Mouse (Mus musculus) megakaryocyte, embryonic 14.5 days (primary cell): Measurements from ENCODE around the gene Crbn. TPM values are rescaled to one million over a fixed set of nuclear protein-coding genes. Genes with fewer than 3 reads are reported as not detected.

ENCODE experiments used
- H3K27me3 ChIP-seq: replicated peaks from 2 replicates; pipeline ENCODE3; 2012; ENCODE audit warnings: inconsistent platforms
- H3K36me3 ChIP-seq: replicated peaks from 2 replicates; pipeline ENCODE3; 2012; ENCODE audit warnings: low read length, inconsistent platforms, mixed read lengths
- H3K4me1 ChIP-seq: 2 replicates; pipeline ENCODE4 v1.6.1; 2012; ENCODE audit warnings: inconsistent platforms
- H3K4me3 ChIP-seq: replicated peaks from 2 replicates; pipeline ENCODE3; 2012; ENCODE audit warnings: moderate library complexity, mild to moderate bottlenecking, inconsistent platforms
- H3K9me3 ChIP-seq: 2 replicates; pipeline ENCODE4 v1.6.1; 2012; ENCODE audit warnings: inconsistent platforms
- FLI1 ChIP-seq: IDR thresholded peaks from 2 replicates; pipeline ENCODE4 v1.6.1; 2012; ENCODE audit warnings: low read length, inconsistent platforms, mixed read lengths
- GATA1 ChIP-seq: IDR thresholded peaks from 3 replicates; pipeline ENCODE4 v1.6.1; 2012; ENCODE audit warnings: mixed read lengths, low read length, inconsistent platforms, borderline replicate concordance
- polyA plus RNA-seq: library from polyadenylated mRNA; stranded (reverse); fragments of >175 nt; gene quantifications from 2 replicates; pipeline ENCODE4 v1.2.3, GENCODE M21; 2012; ENCODE audit warnings: low replicate concordance; ENCODE audit not compliant: insufficient read depth

Crbn gene
- polyA plus RNA-seq, 1 experiment, result 0.63 TPM

DNA sequence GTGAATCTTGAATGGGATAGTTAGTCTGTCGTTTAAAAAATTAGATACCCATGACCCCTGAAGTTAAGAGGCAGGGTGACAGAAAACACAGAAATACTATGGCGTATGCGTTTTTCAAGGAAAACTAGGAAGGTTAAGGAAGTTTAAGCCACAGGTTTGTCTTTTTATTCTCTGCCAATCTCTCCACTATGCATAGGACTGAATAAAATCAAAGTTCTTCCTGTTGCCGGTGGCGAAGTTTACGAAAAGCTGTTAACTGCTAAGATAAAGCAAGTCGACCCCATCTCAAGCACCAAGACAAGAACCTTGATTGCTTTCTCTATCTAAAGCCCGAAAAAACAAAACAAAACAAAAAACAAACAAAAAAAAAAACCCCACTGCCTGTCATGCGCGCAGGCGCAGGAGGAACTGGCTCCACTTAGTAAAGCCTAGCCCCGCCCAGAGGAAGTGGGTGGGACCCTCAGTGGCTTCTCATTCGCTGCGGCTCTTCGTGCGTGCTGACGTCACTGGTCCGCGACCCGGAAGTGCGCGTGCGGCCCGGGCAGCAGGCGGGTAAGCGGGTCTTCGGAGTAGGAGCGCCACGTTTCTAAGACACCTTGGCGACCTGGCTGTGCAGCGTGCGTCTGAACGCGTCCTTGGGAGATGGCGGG lies 31.1 kb downstream of the Crbn start, which contains the start of gene Trnt1:
Gene Trnt1, plus strand, starts transcription at position 481 of the 650 bp plus-strand sequence.
- H3K27me3 ChIP-seq, result no peaks in the 10 kb centered on the region
- peaks cover 12% of the 10 kb centered on the region for H3K4me1 ChIP-seq
- H3K36me3 ChIP-seq, result peaks cover 26% of the 10 kb centered on the region
- H3K4me3 ChIP-seq, result peak within 1 kb of the TSS; percentile 91
- TF ChIP-seq GATA1 (no peak), FLI1 (peak; percentile 63; the same call in 1 of the 2 replicates)
- no peaks in the 10 kb centered on the region for H3K9me3 ChIP-seq

DNA sequence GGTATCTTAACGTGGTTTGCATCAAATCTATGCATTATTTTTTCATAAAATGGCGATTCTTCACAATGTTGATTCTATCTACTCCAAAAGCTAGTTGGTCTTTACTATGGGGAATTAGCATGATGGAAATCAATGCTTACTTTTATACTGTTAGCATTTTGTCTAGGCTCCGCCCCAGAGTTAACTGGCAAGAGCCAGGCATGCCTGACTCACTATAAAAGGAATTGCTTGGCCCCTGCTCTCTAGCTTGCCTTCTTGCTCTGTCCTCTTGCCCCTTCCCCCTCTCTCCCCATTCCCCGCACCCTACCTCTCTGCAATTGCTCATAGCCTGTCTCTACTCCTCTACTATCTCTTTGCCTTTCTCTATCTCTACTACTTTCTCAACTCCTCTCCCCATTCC lies 33.1 kb downstream of the Crbn start:
- Histone ChIP-seq H3K36me3 (peaks cover 6% of the 10 kb centered on the region), H3K27me3 (no peaks in the 10 kb centered on the region), H3K9me3 (no peaks in the 10 kb centered on the region), H3K4me1 (peaks cover 14% of the 10 kb centered on the region), H3K4me3 (no peak overlapping the region)
- TF ChIP-seq FLI1 (no peak), GATA1 (no peak)

DNA sequence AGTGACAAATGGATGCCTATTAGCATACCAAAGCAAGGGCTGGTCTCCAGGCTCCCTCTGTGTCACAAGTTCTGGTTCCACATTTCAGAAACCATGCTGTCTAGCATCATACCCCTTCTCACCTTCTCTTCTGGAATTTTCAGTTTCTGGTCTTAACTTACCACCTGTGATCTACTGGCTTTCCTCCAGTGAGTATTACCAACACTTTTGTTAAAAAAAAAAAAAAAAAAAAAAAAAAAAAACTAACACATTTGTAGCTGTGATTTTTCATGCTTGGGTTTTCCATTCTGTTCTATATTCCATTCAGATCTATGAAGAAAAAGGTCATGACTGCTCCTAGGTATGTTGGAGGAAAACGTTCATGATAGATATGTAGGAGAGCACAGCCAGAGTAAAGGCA lies 34.0 kb downstream of the Crbn start:
- H3K27me3 ChIP-seq, result no peaks in the 10 kb centered on the region
- H3K4me1 ChIP-seq, result peaks cover 18% of the 10 kb centered on the region
- no peak overlapping the region for H3K4me3 ChIP-seq
- H3K36me3 ChIP-seq, result no peaks in the 10 kb centered on the region
- TF ChIP-seq GATA1, result no peak
- TF ChIP-seq FLI1, result no peak
- no peaks in the 10 kb centered on the region for H3K9me3 ChIP-seq

DNA sequence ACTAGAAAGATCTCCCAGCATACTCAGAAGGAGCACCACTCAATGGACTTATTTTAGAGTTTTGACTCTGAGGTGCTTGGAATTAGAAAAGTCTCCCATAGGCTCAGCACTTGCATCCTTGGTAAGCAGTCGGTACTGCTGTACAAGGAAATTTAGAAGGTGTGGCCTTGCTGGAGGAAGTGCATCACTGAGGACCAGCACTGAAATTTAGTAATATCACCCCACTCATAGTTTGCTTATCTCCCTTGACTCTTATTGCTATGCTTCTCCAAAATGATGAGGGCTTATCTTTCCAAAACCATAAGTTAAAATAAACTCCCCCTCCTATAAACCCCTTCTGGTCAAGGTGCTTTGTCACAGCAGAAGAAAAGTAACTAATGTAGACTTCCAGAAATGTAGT lies 38.4 kb downstream of the Crbn start:
- Histone ChIP-seq H3K9me3 (no peaks in the 10 kb centered on the region), H3K4me3 (no peak overlapping the region), H3K27me3 (no peaks in the 10 kb centered on the region), H3K36me3 (no peaks in the 10 kb centered on the region), H3K4me1 (peaks cover 5% of the 10 kb centered on the region; the same call in 1 of the 2 replicates)
- no peak for TF ChIP-seq GATA1
- no peak for TF ChIP-seq FLI1

DNA sequence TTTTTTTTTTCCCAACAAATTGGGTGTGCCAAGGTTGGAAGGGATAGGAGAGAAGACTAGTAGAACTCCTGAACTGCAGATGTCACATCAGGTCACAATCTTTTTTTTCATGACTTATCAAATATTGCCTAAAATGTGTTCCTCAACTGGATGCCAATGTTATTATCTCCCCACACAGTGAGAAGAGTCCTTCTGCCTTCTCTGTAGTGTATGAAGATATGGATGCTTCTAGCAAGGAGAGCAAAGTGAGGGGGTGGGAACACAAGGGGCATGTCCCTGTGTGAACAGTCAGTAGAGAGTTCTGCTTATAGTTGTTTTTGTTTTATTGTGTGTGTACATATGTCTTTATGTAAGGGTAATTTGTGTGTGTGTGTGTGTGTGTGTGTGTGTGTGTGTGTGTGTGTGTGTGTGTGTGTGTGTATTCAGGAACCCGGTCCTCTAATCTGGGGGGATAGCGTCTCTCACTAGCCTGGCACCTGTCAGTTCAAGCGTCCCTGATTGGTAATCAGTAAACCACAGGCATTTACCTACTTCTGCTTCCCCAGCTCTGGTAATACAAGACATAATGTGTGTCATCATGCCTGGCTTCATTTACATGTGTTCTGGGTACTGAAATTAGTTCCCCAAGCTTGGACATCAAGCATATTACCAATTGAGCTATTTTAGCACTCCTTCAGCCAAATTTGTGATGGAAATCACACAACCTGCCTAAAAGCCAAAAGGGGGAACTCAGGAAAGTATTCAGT lies 39.2 kb downstream of the Crbn start:
- Histone ChIP-seq H3K4me1 (peaks cover 5% of the 10 kb centered on the region; the same call in 1 of the 2 replicates), H3K36me3 (no peaks in the 10 kb centered on the region), H3K27me3 (no peaks in the 10 kb centered on the region), H3K9me3 (no peaks in the 10 kb centered on the region), H3K4me3 (no peak overlapping the region)
- no peak for TF ChIP-seq GATA1
- TF ChIP-seq FLI1, result no peak

DNA sequence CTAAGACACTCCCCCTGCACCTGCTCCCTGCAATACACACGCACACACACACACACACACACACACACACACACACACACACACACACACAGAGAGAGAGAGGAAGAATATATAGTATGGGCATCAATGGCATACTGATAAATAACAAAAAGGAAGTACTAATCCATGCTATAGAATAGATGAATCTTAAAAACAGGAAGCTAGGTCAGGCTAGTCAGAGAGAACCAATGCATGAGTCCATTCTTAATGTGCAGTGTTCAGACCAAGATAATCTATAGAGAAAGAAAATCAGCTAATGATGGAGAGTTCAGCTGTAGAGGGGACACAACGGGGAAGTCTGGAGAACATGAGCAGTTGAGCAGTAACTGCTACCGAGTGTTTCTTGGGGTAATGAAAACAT lies 41.6 kb downstream of the Crbn start:
- no peaks in the 10 kb centered on the region for H3K27me3 ChIP-seq
- H3K36me3 ChIP-seq, result no peaks in the 10 kb centered on the region
- H3K9me3 ChIP-seq, result no peaks in the 10 kb centered on the region
- H3K4me3 ChIP-seq, result no peak overlapping the region
- peaks cover 5% of the 10 kb centered on the region; the same call in 1 of the 2 replicates for H3K4me1 ChIP-seq
- TF ChIP-seq GATA1, result no peak
- TF ChIP-seq FLI1, result no peak

DNA sequence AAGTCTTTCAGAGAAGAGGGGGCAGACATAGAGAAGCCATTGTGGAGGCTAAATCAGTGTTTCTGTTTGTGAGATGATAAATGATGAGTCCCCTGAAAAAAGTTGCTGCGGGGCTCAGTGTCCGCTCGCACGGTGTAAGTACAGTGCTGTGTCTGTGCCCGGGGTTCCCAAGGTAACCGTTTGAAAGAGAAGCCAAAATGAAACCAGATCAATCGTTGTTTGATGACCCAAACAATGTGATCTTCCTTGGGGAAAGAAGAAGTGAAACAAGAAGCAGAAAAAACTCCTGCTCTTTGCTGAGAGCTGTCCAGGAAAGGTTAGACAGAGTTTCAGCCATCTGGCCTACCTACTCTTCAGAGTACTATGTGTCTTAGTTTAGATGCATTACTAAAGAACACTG lies 49.6 kb downstream of the Crbn start:
- TF ChIP-seq FLI1, result no peak
- no peak for TF ChIP-seq GATA1
- H3K9me3 ChIP-seq, result no peaks in the 10 kb centered on the region
- H3K27me3 ChIP-seq, result no peaks in the 10 kb centered on the region
- H3K4me3 ChIP-seq, result no peak overlapping the region
- H3K4me1 ChIP-seq, result no peaks in the 10 kb centered on the region
- H3K36me3 ChIP-seq, result no peaks in the 10 kb centered on the region

DNA sequence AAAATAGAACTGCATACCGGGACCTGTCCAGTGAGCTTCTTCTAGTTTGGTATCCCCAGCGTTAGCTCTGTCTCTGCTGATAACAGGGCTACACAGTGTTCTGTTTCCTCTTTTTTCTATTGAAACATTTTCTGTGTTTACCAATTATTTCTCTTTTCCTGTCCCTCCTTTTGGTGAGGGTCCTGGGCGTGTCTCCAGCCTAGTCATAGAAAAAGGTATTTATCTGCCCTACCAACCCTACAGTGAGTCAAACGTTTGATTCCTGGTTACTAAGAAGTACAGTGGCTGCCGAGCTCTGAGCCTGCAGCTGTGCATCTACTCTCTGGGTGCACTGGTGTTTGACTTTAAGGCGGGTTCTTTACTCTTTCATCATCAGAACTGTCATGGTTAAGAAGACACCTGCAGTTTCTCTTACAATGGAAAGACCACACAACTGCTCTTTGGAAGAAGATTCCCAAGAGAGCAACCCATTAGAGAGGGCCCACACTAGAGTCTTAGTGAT lies 50.9 kb downstream of the Crbn start, which contains the start of gene Il5ra:
Gene Il5ra, minus strand, starts transcription at position 151 of the 502 bp plus-strand sequence.
- H3K4me3 ChIP-seq, result no peak within 1 kb of the TSS
- no peaks in the 10 kb centered on the region for H3K9me3 ChIP-seq
- TF ChIP-seq GATA1 (no peak), FLI1 (no peak)
- H3K36me3 ChIP-seq, result no peaks in the 10 kb centered on the region
- no peaks in the 10 kb centered on the region for H3K4me1 ChIP-seq
- H3K27me3 ChIP-seq, result no peaks in the 10 kb centered on the region

DNA sequence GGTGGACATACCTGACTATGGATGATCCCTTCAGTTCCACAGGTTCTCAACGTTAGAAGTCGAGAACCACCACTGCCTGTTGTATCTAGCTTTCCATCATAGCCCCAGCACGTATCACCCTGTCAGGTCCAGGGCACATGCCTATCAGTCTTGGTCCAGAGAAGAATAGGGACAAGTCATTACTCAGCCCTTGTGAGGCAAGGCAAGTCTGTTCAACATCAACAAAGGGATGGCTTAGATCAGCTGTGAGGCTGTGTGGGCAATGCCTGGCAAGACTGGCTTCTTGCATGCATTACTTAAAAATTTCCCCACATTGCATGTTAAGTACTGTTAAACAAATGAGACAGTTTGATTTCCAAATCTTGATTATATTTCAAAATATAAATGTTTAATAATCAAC lies 52.1 kb downstream of the Crbn start:
- TF ChIP-seq GATA1, result no peak
- no peak for TF ChIP-seq FLI1
- Histone ChIP-seq H3K9me3 (no peaks in the 10 kb centered on the region), H3K4me3 (no peak overlapping the region), H3K36me3 (no peaks in the 10 kb centered on the region), H3K27me3 (no peaks in the 10 kb centered on the region), H3K4me1 (no peaks in the 10 kb centered on the region)

DNA sequence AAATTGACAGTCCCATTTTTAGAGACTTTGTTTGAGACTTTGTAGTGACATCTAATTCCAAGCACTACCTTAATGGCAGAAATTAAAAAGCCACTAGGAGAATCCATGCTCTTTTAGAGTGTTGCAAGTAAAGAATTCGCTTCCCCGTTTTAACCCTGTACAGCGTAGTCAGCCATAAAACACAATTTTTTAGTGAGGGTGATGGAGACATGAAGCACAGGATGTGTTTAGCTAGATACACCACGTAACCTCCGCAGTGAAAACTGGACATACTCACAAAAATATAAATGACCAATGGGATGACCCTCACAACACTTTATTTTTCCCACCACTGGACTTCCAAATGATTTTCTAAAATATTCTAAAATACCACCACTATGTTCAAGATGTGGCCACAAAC lies 52.6 kb downstream of the Crbn start:
- H3K9me3 ChIP-seq, result no peaks in the 10 kb centered on the region
- no peak overlapping the region for H3K4me3 ChIP-seq
- TF ChIP-seq FLI1 (no peak), GATA1 (no peak)
- H3K36me3 ChIP-seq, result no peaks in the 10 kb centered on the region
- H3K4me1 ChIP-seq, result no peaks in the 10 kb centered on the region
- H3K27me3 ChIP-seq, result no peaks in the 10 kb centered on the region
